Mouse (Mus musculus) gastrocnemius, adult 2 months (tissue): ENCODE measurements around the gene Panx2. TPM values are rescaled to one million over a fixed set of nuclear protein-coding genes. Genes with fewer than 3 reads are reported as not detected.

ENCODE experiments used
- DNase-seq: peaks from one replicate; pipeline ENCODE4 v3.0.0; 2022
- H3K27ac ChIP-seq: fragments of 200-600 bp; 2 replicates; pipeline ENCODE4 v1.8.1; 2022; ENCODE audit warnings: mild to moderate bottlenecking
- H3K4me3 ChIP-seq: fragments of 200-600 bp; 2 replicates; pipeline ENCODE4 v1.8.1; 2022; ENCODE audit warnings: mild to moderate bottlenecking, moderate library complexity
- CTCF ChIP-seq: fragments of 200-600 bp; IDR thresholded peaks from 2 replicates; pipeline ENCODE4 v1.8.1; 2022; ENCODE audit warnings: antibody characterized with exemption, mild to moderate bottlenecking, moderate library complexity
- intact Hi-C: fragments of 180-260 bp; cut with DNase I; formaldehyde crosslinking; loops from one replicate; pipeline ENCODE4 v1.15.1; 2025
- total RNA-seq, 2 experiments: library from RNA; stranded (reverse); gene quantifications; 2 replicates each; pipeline ENCODE4 v1.2.3; 2021

Panx2 gene
- total RNA-seq, 2 experiments from 2014 or later = not detected

DNA sequence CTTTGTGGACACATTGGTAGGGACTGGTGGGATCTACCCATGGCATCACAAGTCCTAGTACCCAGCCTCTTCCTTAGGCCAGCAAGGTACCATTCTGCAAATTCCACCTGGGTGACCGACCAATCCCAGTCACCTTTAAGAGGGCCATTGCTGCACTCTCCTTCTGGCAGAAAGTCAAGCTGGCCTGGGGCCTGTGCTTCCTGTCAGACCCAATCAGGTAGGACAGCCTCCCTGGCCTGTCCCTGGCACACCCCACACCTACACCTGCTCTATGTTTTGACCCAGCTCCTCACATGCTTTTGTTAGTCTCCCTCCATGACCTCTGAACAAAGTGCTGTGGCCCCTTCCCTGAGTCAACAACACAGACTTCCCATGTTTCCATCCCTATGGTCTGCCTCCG is 25.3 kb downstream of the Panx2 start:
- no peak overlapping the region for H3K4me3 ChIP-seq
- no peak for TF ChIP-seq CTCF

DNA sequence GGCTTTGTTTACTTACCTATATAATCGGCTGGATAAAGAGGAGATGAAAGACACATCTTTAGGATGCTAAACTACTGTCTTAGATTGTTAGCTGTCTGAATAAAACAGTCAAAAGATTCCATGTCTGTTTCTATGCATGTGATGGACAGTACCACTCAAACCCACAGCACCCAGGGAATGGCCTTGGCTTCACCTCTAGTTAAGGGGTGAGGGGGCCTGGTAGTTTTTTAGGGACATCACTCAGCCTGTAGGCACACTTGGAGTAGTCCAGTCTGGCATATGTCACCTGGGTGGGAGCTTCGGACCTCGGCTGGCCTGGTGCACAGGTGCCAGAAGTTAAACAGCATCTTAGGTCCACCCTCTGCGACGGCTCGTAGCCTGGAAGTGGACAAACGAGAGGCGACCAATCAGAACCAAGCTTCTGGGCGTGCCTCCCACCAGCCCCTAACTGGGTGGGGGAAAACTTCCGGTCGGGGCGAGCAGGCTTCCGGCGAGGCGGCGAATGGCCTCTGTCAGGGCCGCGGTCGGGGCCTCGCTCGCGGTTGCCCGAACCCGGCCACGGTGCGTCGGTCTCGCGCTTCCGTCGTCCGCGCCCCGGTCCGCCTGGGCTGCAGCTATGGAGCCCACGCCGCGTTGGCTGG is 29.2 kb downstream of the Panx2 start, which contains the start of gene Selenoo:
Gene Selenoo, plus strand, starts transcription at position 478 of the 641 bp plus-strand sequence.
- H3K4me3 ChIP-seq = peak within 1 kb of the TSS; percentile 94
- intact Hi-C loops = no loop called here
- DNase-seq = peak; percentile 96
- peak within 1 kb of the TSS; percentile 97 for H3K27ac ChIP-seq
- no peak for TF ChIP-seq CTCF

More for the DNA sequence above, 25.3 kb downstream of the Panx2 start:
- no peak overlapping the region for H3K27ac ChIP-seq
- no peak for DNase-seq
- intact Hi-C loops = no loop called here

DNA sequence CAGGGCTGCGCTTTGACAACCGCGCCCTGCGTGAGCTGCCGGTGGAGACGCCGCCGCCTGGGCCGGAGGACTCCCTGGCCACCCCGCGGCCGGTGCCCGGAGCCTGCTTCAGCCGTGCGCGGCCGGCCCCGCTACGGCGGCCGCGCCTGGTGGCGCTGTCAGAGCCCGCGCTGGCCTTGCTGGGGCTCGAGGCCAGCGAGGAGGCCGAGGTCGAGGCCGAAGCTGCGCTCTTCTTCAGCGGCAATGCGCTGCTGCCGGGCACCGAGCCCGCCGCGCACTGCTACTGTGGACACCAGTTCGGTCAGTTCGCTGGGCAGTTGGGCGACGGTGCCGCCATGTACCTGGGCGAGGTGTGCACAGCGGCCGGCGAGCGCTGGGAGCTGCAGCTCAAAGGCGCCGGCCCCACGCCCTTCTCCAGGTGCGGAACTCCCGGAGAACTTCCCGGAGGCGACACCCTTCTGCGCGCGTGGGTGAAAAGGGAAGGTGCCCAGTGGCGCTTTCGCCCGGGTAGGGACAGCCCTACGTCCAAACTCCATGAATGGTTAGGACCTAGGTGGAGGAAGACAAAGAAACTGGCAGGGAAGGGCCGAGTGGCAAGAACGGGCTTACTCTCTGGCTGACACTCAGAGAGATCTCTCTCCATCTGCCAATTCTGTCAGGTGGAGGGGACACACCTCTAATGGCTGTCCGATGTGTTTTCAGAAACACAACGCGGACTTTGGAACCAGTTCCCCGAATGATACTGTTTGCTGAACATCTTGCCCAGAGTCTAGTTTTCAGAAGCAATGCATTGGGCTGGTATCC is 29.9 kb downstream of the Panx2 start:
- TF ChIP-seq CTCF = peak; percentile 32; the same call in 1 of the 2 replicates
- intact Hi-C loops = no loop called here
- DNase-seq = no peak
- peak overlapping the region; percentile 97 for H3K27ac ChIP-seq
- peak overlapping the region; percentile 94 for H3K4me3 ChIP-seq

DNA sequence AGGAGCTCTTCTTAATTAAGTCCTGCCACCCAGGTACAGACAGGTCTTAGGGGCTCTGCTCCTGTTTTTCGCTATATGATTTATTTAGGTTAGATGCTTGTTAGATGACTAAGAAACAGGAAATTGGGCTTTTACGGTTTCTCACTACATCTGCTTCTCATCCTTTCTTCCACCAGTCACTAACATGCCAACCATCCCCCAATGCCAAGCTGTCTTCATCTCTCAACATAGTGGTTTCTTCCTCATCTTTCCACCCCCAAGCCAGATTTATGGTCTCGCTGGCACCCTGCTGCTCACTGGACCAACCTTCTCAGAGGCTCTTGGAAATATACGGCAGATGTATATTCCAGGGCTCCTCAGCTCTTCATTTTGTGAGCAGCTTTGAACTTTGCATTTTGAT is 31.1 kb downstream of the Panx2 start:
- no peak for DNase-seq
- intact Hi-C loops = no loop called here
- TF ChIP-seq CTCF = no peak
- Histone ChIP-seq H3K27ac (no peak overlapping the region), H3K4me3 (peak overlapping the region; percentile 94)

DNA sequence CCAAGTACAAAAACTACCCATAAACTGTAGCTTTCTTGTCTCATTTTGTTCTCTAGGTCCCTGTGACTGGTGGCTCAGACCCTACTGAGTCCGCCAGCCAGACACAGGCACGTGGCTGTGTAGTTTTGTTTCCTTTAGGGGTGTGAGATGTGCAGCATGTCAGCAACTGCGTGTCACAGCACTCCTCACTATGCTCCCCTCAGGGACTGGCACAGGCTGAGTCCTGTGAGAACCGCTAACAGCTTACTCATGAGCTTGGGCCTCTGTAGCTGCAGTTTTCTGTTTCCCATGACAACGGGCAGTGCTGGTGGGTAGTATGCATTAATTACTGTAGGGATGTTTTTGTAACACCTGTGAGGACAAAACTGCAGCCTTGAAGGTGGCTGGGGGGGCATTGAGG is 32.6 kb downstream of the Panx2 start:
- no peak overlapping the region for H3K27ac ChIP-seq
- intact Hi-C loops = no loop called here
- no peak for TF ChIP-seq CTCF
- H3K4me3 ChIP-seq = no peak overlapping the region
- no peak for DNase-seq

DNA sequence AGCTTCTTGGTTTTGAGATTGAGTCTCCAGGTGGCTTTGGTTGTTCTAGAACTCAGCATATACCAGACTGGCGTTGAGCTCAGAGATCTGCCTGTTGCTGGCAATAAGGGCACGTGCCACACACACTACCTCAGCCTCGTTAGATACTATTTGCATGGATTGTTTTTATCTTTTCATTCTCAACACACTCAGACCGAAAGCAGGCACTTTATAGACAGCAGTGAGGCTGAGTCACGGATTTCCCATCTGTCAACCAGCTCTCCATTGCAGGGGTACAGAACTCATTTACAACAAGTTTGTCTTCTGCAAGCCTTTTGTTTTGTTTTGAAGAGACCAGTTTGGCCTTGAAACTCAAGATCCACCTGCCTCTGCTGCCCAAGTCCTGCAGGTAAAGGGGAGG is 37.9 kb downstream of the Panx2 start:
- TF ChIP-seq CTCF = no peak
- intact Hi-C loops = no loop called here
- Histone ChIP-seq H3K27ac (no peak overlapping the region), H3K4me3 (no peak overlapping the region)
- no peak for DNase-seq

DNA sequence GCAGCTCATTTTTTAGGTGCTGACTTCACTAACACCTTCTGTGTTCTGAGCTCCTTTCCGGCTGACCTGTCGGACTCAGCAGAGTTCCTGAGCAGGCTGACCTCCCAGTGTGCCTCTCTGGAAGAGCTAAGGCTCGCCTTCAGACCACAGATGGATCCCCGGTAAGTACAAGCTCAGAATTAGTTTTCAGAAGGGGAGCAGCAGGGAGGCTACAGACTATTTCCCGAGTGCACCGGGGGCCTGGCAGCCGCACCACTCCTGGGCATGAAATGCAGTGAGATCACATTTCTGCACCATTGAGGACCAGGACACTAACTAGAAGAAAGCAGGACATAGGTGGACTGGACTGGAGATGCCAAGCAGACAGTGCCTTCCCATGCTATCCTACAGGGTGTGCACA is 39.1 kb downstream of the Panx2 start:
- intact Hi-C loops = no loop called here

DNA sequence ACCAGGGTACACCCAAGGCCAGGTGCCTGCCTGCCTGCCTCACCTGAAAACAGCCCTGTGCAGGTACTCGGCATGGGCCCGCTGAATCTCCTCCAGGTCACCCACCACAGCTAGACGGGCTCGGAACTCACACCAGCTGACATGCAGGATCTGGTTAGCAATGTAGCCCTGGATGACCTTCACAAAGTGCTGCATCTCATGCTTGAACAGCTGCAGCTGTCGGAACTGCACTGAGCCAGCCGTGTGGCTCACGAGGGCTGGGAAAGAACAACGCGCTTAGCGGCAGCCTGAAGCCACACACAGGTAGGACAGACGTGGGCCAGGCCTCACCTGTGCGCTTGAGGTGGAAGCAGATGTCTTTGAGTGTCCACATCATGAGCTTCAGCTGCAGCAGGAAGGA is 41.3 kb downstream of the Panx2 start:
- TF ChIP-seq CTCF = no peak
- no peak overlapping the region for H3K4me3 ChIP-seq
- DNase-seq = no peak
- 0 out of 2 replicates have a peak overlapping the region, but pooled peaks have one; percentile 7 for H3K27ac ChIP-seq
- intact Hi-C loops = no loop called here

More for the DNA sequence above, 39.1 kb downstream of the Panx2 start:
- H3K4me3 ChIP-seq = no peak overlapping the region
- no peak for DNase-seq
- TF ChIP-seq CTCF = no peak
- peak overlapping the region; percentile 24; the same call in 1 of the 2 replicates for H3K27ac ChIP-seq

DNA sequence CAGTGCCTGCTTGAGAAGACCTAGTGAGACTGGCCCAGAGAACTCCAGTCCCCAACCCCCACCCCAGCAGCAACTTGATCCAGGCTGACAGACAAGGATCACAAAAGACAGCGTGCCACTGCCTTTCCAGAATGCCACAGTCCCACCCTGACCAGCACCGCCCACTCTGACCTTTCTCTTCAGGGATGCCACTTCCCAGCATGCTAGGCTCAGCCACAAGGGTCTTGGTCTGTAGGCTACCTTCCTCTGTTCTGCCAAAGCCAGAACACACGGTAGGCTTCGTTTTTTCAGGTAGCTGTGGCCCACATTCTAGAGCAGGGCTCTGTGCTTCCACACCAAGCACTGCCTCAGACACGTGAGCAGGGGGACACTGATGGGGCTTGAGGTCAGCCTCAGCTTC is 43.1 kb downstream of the Panx2 start:
- Histone ChIP-seq H3K4me3 (no peak overlapping the region), H3K27ac (no peak overlapping the region)
- no peak for TF ChIP-seq CTCF
- intact Hi-C loops = no loop called here
- no peak for DNase-seq

DNA sequence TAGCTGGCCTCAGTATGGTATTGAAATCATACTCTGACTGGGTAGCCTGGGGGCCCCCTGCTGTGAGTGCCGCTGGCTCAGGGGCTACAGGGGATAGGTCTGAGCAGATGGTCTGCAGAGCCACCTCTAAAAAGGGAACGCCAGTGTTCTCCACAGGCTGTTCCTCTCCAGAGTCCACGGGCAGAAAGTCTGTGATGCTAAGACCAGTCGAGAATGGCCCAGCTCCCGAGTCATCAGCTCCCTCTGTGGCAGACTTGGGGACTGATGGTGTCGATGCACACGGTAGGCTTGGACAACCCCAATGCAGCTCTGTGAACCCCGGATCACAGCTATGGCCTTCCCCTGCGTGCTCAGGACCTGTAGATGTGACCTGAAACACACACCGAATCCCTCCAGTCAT is 44.4 kb downstream of the Panx2 start:
- no peak for TF ChIP-seq CTCF
- Histone ChIP-seq H3K27ac (no peak overlapping the region), H3K4me3 (no peak overlapping the region)
- intact Hi-C loops = no loop called here
- DNase-seq = no peak

DNA sequence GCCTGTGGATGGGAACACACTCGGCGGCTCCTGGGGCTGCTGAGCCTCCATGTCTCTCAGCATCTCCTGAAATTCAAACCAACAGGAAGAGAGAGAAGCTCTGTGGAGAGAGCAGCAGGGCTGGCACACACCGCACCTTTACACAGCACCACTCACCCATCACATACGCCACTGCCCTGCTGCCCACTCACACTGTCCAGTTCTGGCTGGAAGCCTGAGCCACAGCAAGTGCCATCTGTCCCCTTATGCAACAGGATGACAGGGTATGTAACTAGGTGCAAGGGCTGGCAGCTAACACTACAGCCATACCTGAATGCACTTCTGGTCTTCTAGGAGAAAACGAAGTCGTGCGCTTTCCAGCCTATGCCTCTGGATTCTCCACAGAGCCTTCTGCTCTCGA is 44.9 kb downstream of the Panx2 start:
- no peak for TF ChIP-seq CTCF
- intact Hi-C loops = no loop called here
- DNase-seq = no peak
- Histone ChIP-seq H3K27ac (no peak overlapping the region), H3K4me3 (no peak overlapping the region)

DNA sequence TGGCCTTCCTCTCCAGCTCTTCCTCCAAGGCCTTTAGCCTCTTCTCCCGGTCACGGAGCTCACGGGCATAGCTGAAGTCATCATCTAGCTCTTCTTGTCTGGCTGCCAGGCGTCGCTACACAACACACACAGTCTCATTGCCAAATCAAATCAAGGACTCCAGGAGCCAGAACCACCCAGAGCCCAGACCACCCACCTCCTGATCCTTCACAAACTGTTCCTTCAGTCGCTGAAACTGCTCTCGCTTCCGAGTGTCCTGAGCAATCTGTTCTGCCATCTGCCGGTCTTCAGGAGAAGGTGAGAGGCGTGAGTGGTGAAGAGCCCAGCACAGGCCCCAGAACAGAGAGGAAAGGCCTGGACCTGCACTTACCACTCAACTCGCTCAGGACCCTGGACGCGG is 46.5 kb downstream of the Panx2 start:
- no peak for DNase-seq
- TF ChIP-seq CTCF = no peak
- no peak overlapping the region for H3K27ac ChIP-seq
- H3K4me3 ChIP-seq = no peak overlapping the region
- intact Hi-C loops = no loop called here

DNA sequence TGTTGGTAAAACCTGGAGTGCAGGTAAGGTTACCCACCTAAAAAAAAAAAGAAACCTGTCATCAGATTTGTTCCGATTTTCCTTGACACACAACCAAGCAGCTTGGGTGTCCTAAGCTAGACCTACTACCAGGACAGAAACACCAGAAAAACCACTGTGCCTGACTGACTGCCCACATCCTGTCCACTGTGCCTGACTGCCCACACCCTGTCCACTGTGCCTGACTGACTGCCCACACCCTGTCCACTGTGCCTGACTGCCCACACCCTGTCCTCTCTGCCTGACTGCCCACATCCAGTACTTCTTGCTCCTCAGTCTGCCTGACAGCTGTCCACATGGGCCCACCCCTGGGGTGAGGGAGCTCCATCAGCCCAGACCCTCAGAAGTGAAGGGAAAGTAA is 47.4 kb downstream of the Panx2 start:
- Histone ChIP-seq H3K27ac (no peak overlapping the region), H3K4me3 (no peak overlapping the region)
- DNase-seq = peak; percentile 13
- intact Hi-C loops = no loop called here
- TF ChIP-seq CTCF = no peak

DNA sequence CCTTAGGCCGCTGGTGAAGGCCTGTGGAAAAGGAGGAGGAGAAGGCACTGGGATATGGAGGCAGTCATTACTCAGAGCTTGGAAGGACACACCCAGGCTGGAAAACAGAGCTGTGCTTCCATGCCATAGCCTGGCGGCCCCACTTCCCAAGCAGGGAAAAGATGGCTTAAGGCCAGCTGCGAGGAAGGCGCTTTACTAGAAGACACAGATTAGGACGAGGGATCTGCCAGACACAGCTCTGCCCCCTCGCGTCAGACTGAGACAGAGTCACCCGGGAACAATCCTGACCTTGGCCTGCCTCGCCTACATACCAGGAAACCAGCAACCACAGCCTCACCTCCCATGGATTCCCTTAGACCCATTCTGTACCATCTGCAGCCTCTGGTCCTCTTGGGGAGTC is 50.6 kb downstream of the Panx2 start:
- no peak for DNase-seq
- no peak overlapping the region for H3K27ac ChIP-seq
- no peak overlapping the region for H3K4me3 ChIP-seq
- intact Hi-C loops = no loop called here
- TF ChIP-seq CTCF = no peak
